Mouse (Mus musculus) thymus, postnatal 25 days (tissue): ENCODE data around the gene Cacna2d3.

Experiments used
- DNase-seq: peaks from one replicate; pipeline ENCODE4 v3.0.0; 2022

Gene Cacna2d3

DNA sequence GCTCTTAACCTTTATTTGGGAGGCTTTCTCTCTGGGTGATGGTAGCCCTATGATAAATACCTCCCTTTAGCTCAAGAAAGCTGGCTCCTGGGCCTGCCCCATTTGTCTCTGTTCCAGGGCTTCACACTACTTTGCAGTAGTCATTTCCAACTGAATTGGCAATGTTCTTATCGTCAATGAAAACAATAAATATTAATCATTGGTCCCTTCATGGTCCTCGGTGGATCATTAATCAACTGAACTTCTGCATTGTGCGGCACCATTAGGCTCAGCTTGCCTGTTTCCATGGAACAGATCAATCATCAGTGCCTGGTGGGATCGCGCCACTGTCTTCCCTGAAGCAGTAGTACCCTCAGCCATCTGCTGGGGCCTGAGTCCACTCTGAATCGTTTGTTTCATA lies 850.7 kb downstream of the Cacna2d3 start:
- DNase-seq, result no peak

DNA sequence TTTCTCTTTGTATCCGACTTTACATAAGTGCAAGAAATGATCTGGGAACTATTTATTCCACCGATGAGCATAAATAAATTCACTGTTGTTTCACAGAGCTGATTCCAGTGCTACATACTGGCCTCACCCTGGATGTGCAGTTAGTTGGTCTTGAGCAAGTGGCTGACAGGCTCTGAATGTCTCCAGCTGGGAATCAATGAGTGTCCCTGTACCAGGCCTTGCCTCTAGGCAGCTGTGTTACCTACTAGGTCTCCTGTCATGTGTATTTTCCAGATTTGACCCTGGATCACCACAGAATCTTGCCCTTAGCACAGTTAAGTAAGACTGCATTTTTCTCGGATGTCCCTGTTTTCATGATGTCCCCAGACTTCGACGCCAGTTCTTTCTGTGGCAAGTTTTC lies 851.3 kb downstream of the Cacna2d3 start:
- no peak for DNase-seq

DNA sequence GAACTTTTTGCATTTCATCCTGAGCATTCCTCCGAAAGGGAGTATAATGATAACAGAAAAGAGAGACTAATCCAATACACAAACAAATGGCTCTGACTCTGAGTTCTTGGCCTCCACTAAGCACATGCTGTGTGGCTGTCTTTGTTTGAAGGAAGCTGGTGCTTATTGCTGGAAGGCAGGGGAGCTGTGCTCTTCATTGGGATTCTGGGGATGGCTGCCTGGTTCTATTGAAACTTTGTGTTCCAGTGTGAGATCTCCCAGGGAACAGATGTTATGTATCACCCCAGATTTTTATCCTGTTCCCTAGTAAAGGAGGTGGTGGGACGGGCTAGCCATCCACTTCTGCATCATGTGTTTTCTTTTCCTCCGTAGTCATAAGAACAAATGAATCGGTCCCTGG lies 856.7 kb downstream of the Cacna2d3 start:
- DNase-seq, result no peak

DNA sequence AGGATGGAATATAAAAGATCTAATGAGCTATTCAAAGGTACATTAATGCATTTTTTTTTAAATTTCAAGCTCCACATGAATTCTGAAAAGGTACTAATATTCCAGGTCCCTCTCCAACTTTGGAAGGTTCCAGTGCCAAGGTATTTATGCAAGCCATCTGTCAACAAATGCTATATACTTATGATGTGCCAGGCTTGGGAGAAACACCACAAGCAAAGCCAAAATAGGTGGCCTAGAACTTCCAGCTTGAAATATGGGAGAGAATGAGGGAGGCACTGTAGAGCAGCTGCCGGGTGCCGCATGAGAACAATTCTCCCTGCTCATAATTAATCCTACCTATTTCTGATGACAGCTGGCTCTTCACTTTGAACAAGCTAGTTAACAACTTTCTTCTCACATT lies 860.5 kb downstream of the Cacna2d3 start:
- no peak for DNase-seq
